Mouse (Mus musculus) spleen, embryonic (tissue): ENCODE results near the gene Ptprm.

Experiments used
- CTCF ChIA-PET: fragments of 350-600 bp; sonication (Branson Sonifier 250); formaldehyde crosslinking; loops from one replicate; lab custom pipeline; 2022; lab: Charles Lee

Ptprm gene

GRCm38 (mm10) chr17:66686701-66687489 is 667.4 kb downstream of the Ptprm start:
- CTCF ChIA-PET = no interaction called here

- CTCF ChIA-PET = no interaction called here
These were observed 670.8 kb downstream of the Ptprm start for GRCm38 (mm10) chr17:66683411-66683810.

DNA sequence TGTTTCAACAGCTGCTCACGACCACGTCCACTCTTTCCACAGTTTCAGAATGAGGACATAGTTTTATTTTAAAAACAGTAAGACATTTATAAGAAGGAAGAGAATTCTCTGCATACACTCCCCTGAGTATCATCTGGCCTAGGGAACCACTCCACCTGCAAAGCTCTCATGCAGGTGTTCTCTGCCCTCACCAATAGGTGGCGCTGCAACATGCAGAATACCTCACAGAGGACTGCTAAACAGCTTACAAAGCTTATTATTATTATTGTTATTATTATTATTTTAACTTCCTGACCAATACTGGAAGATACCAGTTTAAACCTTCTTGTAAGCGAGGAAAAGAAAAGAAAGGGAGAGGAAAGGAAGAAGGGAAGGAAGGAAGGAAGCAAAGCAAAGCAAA is 673.6 kb downstream of the Ptprm start:
- CTCF ChIA-PET = no interaction called here

GRCm38 (mm10) chr17:66674667-66675066 is 679.6 kb downstream of the Ptprm start:
- CTCF ChIA-PET = no interaction called here

DNA sequence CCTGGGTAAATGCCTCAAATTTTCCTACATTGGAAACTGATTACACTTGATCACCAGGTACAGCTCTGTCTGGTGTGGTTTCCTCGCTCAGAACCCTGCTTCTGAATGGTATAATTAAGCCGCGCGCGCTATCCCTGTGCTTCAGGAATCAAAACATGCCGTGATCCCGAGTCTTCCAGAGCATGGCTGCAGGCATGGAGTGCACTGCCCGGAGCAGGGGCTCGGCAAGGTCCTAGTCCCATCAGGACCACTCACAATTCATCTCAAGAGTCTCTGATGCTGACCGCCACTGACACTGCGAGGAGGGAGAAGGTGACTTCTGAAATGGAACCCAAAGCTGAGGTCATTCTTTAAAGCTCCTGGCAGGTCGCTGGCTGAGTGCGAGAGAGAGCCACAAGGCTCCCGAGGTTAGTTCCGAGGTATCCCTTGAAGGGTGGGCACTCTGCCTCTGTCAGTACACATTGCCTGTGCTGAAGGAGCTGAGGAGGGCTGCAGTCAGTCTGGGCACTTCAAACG is 682.5 kb downstream of the Ptprm start:
- CTCF ChIA-PET = no interaction called here

GRCm38 (mm10) chr17:66671287-66671686 is 683.0 kb downstream of the Ptprm start:
- CTCF ChIA-PET = no interaction called here

DNA sequence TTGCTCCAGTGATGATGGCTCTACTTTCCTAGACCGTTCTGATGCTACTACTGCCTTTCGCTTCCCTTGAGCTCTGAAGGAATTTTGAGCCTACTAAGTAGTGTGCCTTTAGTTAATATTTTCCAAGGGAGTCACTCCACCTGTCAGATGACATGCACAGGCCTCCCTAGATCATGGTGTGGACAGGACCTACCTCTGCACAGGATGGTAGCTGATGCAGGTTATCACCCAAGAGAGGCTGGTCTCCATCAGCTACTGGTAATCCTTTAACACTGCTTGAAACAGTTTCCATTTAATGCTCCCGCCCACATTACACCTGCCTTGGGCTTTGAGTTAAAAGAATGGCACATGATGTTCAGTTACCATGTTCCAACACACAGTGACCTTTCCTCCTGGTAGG is 688.5 kb downstream of the Ptprm start:
- CTCF ChIA-PET = no interaction called here

GRCm38 (mm10) chr17:66665201-66665756 is 689.0 kb downstream of the Ptprm start:
- CTCF ChIA-PET = no interaction called here

- CTCF ChIA-PET = no interaction called here
These were observed 689.5 kb downstream of the Ptprm start for GRCm38 (mm10) chr17:66664796-66665195.

- CTCF ChIA-PET = no interaction called here
These were observed 695.0 kb downstream of the Ptprm start for GRCm38 (mm10) chr17:66659242-66659641.

DNA sequence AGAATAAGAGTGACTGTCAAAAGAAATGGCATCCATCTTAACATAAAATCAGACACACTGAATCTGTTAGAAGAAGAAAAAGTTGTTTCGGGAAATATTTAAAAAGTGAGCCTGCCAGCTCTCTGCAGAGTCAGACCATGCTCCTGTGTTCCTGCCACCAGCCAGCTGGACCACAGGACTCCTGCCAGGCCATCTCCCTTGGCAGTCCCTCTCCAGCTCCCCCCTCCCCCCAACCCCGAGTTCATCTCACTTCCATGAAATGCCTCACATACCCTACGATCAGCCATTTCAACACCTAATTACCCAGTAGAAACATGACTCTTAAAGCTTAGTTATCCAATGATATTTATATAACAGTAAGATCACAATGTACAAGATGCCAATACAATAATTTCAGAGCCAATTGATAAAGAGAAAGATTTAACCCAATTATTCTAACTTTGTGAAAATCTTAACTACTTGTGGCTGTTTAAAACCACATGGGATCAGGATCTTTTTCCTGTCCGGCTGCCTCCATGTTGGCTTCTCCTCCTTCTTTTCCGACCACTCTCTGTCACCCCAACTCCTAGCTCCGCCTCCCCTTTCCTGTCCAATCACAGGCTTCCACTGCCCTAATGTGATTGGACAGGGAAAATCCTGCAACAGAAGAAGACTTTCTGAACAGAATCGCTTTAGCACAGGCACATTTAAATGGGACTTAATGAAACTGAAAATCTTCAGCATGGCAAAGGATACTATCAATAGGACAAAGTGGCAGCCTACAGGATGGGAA is 716.1 kb downstream of the Ptprm start:
- CTCF ChIA-PET = no interaction called here

GRCm38 (mm10) chr17:66619996-66620656 is 734.1 kb downstream of the Ptprm start:
- CTCF ChIA-PET = no interaction called here

GRCm38 (mm10) chr17:66619255-66619826 is 734.9 kb downstream of the Ptprm start:
- CTCF ChIA-PET = no interaction called here
